Mouse (Mus musculus) adrenal gland, postnatal 36 days (tissue): Measurements from ENCODE around the gene Tigd3. TPM values are rescaled to one million over a fixed set of nuclear protein-coding genes. Genes with fewer than 3 reads are reported as not detected.
A peak's percentile ranks its signal among the peaks of the same experiment; 100 is the strongest.
"Not testable (repeated sequence)": the region's sequence is repeated elsewhere in the genome, so short reads cannot be mapped to it uniquely, and the experiment has no call there.

Source experiments
- DNase-seq, 2 experiments: peaks; one replicate each; pipeline ENCODE4 v3.0.0; 2021; ENCODE audit warnings: mixed read lengths in 1 of 2
- total RNA-seq, 2 experiments: library from RNA; stranded (reverse); gene quantifications; 2 replicates each; pipeline ENCODE4 v1.2.3; 2021

The Tigd3 gene
- total RNA-seq, 2 experiments from 2014 or later, result 0.92 to 1.4 TPM

GRCm38 (mm10) chr19:5922119-5922942 lies 28.4 kb upstream of the Tigd3 start:
- DNase-seq, result no peak

GRCm38 (mm10) chr19:5921715-5922114 lies 27.8 kb upstream of the Tigd3 start:
- peak; percentile 38 to 47 for DNase-seq

- no peak for DNase-seq
These were observed 19.2 kb upstream of the Tigd3 start, which contains the start of gene Dpf2 for GRCm38 (mm10) chr19:5913007-5913719. Gene Dpf2, minus strand, starts transcription at chr19:5913010.

- DNase-seq, result peak; percentile 99 to 100
These were observed 18.4 kb upstream of the Tigd3 start for GRCm38 (mm10) chr19:5912103-5913006.

- no peak for DNase-seq
These were observed 17.6 kb upstream of the Tigd3 start for GRCm38 (mm10) chr19:5911430-5912102.

- DNase-seq, result no peak
These were observed 16.3 kb upstream of the Tigd3 start for GRCm38 (mm10) chr19:5910221-5910620.

GRCm38 (mm10) chr19:5907275-5907674 lies 13.3 kb upstream of the Tigd3 start:
- DNase-seq, result no peak

- DNase-seq, result no peak
These were observed 507 bp downstream of the Tigd3 start for GRCm38 (mm10) chr19:5893282-5894001.

GRCm38 (mm10) chr19:5892735-5893134 lies 1.2 kb downstream of the Tigd3 start:
- no peak for DNase-seq

GRCm38 (mm10) chr19:5892262-5892661 lies 1.7 kb downstream of the Tigd3 start:
- DNase-seq, result no peak

GRCm38 (mm10) chr19:5891521-5892258 lies 2.3 kb downstream of the Tigd3 start:
- no peak for DNase-seq

- no peak for DNase-seq
These were observed 4.7 kb downstream of the Tigd3 start for GRCm38 (mm10) chr19:5889211-5889610.

- no peak for DNase-seq
These were observed 6.6 kb downstream of the Tigd3 start for GRCm38 (mm10) chr19:5887234-5887815.

- no peak for DNase-seq
These were observed 8.1 kb downstream of the Tigd3 start for GRCm38 (mm10) chr19:5885838-5886237.

GRCm38 (mm10) chr19:5883935-5884334 lies 10.0 kb downstream of the Tigd3 start:
- no peak for DNase-seq

GRCm38 (mm10) chr19:5882079-5882478 lies 11.9 kb downstream of the Tigd3 start:
- not testable (repeated sequence) for DNase-seq

GRCm38 (mm10) chr19:5881155-5881554 lies 12.8 kb downstream of the Tigd3 start:
- no peak for DNase-seq

GRCm38 (mm10) chr19:5879735-5880134 lies 14.2 kb downstream of the Tigd3 start:
- no peak for DNase-seq

GRCm38 (mm10) chr19:5878916-5879315 lies 15.0 kb downstream of the Tigd3 start:
- peak; percentile 48 to 64 for DNase-seq

- DNase-seq, result peak; percentile 88 to 92
These were observed 15.6 kb downstream of the Tigd3 start for GRCm38 (mm10) chr19:5878362-5878722.
